ENCODE assay signal across 9 mouse cellular contexts in the genomic region with DNA sequence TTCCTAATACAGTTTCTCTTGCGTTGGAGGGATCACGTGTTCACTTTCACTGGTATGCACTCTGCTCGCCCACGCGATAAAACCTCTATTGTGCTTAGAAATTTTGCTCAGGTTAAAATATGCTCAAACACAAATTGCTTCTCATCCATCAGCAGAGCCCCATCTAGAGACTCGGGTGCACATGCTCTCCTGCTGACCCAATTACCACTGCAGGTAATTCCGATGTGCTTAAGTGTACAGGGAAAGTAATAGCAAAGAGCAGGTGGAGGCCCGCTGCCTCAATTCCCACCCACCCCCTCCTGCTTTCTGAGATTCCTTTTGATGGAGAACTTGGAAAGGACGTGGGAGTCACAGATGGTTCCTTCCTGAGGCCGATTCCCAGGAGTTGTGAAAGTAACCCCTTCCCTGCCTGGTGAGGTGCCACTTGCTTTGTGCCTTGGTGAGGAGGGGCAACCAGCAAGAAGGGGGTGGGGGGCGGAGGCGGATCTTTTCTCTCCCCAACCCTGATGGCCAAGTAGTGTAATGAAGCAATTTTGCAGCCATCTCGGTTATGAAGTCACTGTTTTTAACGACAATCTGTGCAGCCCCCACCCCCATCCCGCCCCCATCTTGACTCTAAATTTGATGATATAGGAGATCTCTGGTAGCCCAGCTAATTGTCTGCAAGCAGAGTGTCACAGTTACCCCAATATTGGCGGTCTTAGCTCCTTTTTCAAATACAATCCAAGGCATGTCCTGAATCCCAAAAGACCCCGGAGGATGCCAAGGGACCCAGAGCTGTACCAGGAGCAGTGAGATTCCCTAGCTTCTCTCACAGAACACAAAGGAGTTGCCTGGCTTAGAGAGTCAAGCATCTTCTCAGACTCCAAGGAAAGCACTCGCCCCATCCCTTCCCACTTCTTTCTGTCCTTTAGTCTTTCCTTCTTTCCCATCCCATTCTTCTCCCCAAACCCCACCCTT. TPM values are rescaled to one million over a fixed set of nuclear protein-coding genes. Genes with fewer than 3 reads are reported as not detected.
A peak's percentile ranks its signal among the peaks of the same experiment; 100 is the strongest.
DNase-seq lines count a peak whose midpoint lies in the region; ATAC-seq and TF ChIP-seq lines count a peak whose summit lies in the region.
"Had no signal": no experiment of that assay in that cellular context is flagged by ENCODE, and none has a peak within 500 bp of the region (broad histone marks: within the 10 kb centered on the region; RNA-seq: fewer than 3 reads in every experiment).

No protein-coding gene starts in this region.

- DNase-seq in heart, postnatal 36 days = no peak
- peak; percentile 70 for DNase-seq in layer of hippocampus, adult 11-12 months (ENCODE audit: low spot score)
- no peak for DNase-seq in urinary bladder, adult 2 months (ENCODE audit: low spot score)
- no peak for DNase-seq in thymus, postnatal 0 days (ENCODE audit: low spot score)
- DNase-seq in heart, postnatal 14 days = no peak

- no peaks in the 10 kb centered on the region for H3K9me3 ChIP-seq in heart, embryonic 13.5 days
- no peaks in the 10 kb centered on the region for H3K9me3 ChIP-seq in midbrain, embryonic 13.5 days

- intact Hi-C loops in heart, postnatal 36 days (cut with DNase I) = no loop called here
- intact Hi-C loops in heart, postnatal 14 days (cut with DNase I) = no loop called here

- H3K27ac ChIP-seq in heart, embryonic 13.5 days (replicated peaks) = no peak overlapping the region
- no peak overlapping the region for H3K27ac ChIP-seq in embryonic fibroblast, embryonic 13.5 days (ENCODE audit: insufficient read depth, low read length)
- peak overlapping the region; percentile 92 for H3K27ac ChIP-seq in midbrain, embryonic 13.5 days

- H3K27me3 ChIP-seq in heart, embryonic 13.5 days (replicated peaks) = peaks cover 49% of the 10 kb centered on the region
- H3K27me3 ChIP-seq in midbrain, embryonic 13.5 days = peaks cover 11% of the 10 kb centered on the region; the same call in 1 of the 2 replicates

- H3K4me2 ChIP-seq in heart, embryonic 13.5 days = peak overlapping the region; percentile 100
- peak overlapping the region; percentile 83 for H3K4me2 ChIP-seq in midbrain, embryonic 13.5 days (replicated peaks)

- H3K36me3 ChIP-seq in heart, embryonic 13.5 days = no peaks in the 10 kb centered on the region
- H3K36me3 ChIP-seq in midbrain, embryonic 13.5 days = no peaks in the 10 kb centered on the region

- peaks cover 27% of the 10 kb centered on the region for H3K4me1 ChIP-seq in heart, embryonic 13.5 days
- H3K4me1 ChIP-seq in embryonic fibroblast, embryonic 13.5 days (ENCODE audit: control insufficient read depth, insufficient read depth, low read length) = 0 out of 2 replicates have a peak, but pooled peaks cover 3% of the 10 kb centered on the region
- peaks cover 19% of the 10 kb centered on the region for H3K4me1 ChIP-seq in midbrain, embryonic 13.5 days (replicated peaks)

- no peak for TF ChIP-seq CTCF in embryonic fibroblast, embryonic 13.5 days (IDR thresholded peaks at IDR 0.05; ENCODE audit: borderline replicate concordance, insufficient read depth, low read length)

- ATAC-seq in heart, embryonic 13.5 days (ENCODE audit: extremely low read depth, insufficient number of reproducible peaks, low FRiP score, low TSS enrichment) = no peak
- ATAC-seq in midbrain, embryonic 13.5 days = peak; percentile 10

- 0 out of 2 replicates have a peak overlapping the region, but pooled peaks have one; percentile 33 for H3K9ac ChIP-seq in heart, embryonic 13.5 days
- peak overlapping the region; percentile 93 for H3K9ac ChIP-seq in midbrain, embryonic 13.5 days (replicated peaks)

- H3K4me3 ChIP-seq in heart, embryonic 13.5 days = peak overlapping the region; percentile 69
- peak overlapping the region; percentile 57 for H3K4me3 ChIP-seq in embryonic fibroblast, embryonic 13.5 days (ENCODE audit: insufficient read depth, low read length)
- H3K4me3 ChIP-seq in midbrain, embryonic 13.5 days (replicated peaks) = peak overlapping the region; percentile 85

- WGBS in heart, embryonic 13.5 days = 5% methylated on average over 18 of the region's 18 CpGs
- whole genome bisulfite sequencing in midbrain, embryonic 13.5 days = 2% methylated on average over 18 of the region's 18 CpGs

- no peak for TF ChIP-seq POLR2A in embryonic fibroblast, embryonic 13.5 days (IDR thresholded peaks at IDR 0.05; ENCODE audit: low read depth, low read length)

RNA-seq across cellular contexts. Expression of a gene that starts 2.0 kb away (rescaled TPM):
- 0.07 and 0.22 TPM in 2 replicates for polyA plus RNA-seq in heart, embryonic 13.5 days (2015; fragmentation: Nextera tagmentation; extraction: Ambion mirVana)
- total RNA-seq in heart, postnatal 36 days (2021) = not detected
- 2.3 and 2.9 TPM in 2 replicates for polyA plus RNA-seq in embryonic fibroblast, embryonic 13.5 days (2011; ENCODE audit: insufficient read length, low read depth, missing spikeins)
- polyA plus RNA-seq in midbrain, embryonic 13.5 days (2015; fragmentation: Nextera tagmentation; extraction: Ambion mirVana) = 8.3 and 9.2 TPM in 2 replicates
- 1.1 and 2.1 TPM in 2 replicates for polyA plus RNA-seq in urinary bladder, adult 2 months (2012; rRNA removed)
- polyA plus RNA-seq in thymus, postnatal 0 days (2015; fragmentation: Nextera tagmentation; extraction: Ambion mirVana) = 0.03 TPM in 1 of 2 replicates, not detected in the other
- not detected for total RNA-seq in heart, postnatal 14 days (2021)
- polyA plus RNA-seq: gonadal fat pad, adult 2 months had no signal
